Mouse (Mus musculus) embryo, embryonic 10.5 days (tissue): ENCODE data around the gene Pdia5.

ENCODE experiments used
- DNase-seq: peaks from one replicate; pipeline ENCODE4 v3.0.0-alpha.2; 2015; ENCODE audit warnings: low spot score

The Pdia5 gene

GRCm38 (mm10) chr16:35490231-35491070 is at the start of gene Pdia5:
Gene Pdia5 (minus strand): TSS chr16:35490873.
- DNase-seq, result peak; percentile 93

DNA sequence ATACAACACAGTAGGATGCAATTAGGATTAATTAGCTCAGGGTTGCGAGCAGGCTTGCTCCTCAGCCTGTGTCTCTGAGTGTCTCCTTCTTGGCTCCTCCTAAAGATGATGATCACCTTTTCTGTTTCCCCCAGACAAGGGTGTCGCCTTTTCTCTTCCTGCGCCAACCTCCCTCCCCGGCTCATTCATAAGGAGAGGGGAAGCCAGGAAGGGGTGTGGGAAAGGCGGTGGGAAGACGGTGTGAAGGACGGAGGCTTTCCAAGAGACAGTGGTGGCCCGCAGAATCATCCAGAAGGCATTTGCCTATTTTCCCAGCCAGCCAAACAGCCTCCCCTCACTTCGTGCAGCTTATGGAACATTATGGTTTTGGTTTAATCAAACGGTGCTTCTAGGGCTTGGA is 48.4 kb upstream of the Pdia5 start:
- DNase-seq, result no peak

- no peak for DNase-seq
These were observed 47.0 kb upstream of the Pdia5 start for GRCm38 (mm10) chr16:35537651-35538050.

GRCm38 (mm10) chr16:35534630-35535029 is 44.0 kb upstream of the Pdia5 start:
- no peak for DNase-seq

DNA sequence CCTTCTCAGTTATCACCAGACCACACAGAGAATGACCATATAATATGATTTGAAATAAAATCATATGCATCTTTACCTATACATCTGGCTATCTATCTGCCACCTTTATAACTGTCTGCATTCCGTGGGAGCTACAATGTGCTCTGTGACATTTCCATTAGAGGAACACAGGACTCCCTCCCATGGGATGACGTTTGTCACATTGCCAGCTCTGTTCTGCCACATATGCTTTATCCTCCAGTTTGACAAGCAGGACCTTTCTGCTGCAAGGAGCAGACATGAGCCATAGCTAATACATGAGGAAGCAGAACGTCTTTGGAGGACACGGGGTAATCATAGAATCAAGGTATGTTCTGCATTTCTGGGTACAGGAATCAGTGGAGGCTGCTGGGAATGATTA is 33.5 kb upstream of the Pdia5 start:
- DNase-seq, result no peak

DNA sequence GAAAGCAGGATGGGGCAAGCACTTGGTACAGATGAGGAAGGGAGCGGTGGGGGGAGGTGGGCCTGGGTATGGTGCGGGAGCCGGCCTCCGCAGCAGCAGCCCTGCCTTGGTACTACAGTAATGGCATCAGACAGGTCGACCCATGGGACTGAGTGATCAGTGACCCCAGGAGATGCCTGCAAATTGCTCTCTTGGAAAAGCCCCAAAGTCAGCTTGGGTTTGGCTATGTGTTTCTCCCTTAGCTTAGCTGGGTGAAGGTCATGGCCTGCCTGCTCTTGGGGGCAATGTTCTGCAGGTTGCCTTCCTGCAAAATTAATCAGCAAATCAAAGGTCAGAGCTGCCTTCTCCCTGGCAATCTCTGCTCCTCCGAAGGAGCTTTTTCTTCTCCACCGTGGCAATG is 28.6 kb upstream of the Pdia5 start:
- no peak for DNase-seq

DNA sequence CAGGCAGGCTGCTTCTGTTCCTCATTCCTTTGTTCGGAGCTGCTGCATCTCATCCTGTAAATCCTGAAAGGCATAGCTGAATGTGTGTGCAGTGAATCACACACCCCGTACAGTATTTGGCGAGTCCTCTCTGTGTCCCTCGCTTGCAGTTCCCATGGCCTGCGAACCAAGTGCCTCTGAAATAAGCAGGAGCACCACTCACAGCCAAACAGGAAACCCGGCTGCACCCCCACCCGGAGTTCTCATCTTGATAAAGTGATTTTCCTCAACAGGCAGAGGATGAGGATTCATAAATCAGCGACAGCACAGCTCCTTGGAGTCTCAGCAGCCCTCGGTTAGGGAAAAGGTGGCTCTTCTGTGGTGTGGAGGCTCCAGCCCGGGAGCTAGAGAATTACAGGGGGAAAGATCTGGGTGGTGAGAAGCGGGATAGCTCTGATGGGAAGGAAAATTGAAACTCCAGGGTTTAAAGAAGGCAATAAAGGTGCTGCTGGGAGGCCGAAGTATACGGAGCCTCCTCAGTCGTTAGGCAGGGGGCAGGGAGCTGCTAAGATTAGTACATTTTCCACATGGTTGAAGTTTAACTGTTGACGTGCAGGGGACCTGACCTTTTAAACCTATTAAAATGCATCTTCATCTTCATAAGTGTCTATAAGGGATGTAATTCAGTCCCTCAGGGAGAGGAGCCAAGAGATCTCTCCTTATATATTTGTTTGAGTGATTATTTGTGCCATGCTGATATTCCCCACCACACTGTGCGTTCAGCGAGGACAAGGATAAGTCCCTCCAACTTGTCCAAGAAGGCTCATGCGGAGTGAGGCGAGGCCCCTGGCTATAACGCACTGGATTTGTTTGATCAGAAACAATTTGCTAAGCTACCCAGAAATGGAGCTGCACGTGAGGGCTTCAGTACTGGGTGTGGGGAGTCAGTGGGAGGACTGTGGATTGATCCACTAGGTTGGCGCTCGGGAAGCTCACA is 27.6 kb upstream of the Pdia5 start:
- DNase-seq, result peak; percentile 51

DNA sequence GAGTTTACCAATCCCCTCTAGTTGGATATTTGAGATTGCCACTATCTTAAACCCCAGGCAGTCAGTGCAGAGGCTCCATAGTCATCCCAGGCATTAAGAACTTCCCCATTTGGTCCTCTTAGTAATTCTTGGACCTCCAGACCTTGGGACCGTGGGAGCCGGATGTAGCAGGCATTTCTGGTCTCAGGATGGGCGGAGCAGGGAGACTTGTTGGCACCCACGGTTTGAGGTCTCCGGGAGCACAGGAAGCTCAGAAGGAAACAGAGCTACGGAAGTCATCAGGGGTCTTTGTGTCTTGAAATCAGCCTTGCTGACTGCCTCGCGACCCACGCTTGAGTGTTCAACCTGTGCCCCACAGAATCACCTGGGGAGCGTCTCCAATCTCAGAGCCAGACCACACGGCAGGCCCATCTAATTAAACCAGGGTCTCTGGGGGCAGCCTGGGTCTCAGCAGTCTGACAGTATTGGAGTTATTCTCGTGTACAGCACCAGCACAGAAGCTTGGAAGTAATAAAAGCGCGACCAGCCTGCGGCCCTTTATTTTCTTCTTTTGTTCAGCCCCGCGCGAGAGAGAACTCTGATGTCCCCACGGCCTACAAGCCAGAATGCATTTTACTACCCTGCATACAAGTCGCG is 25.4 kb upstream of the Pdia5 start:
- no peak for DNase-seq

GRCm38 (mm10) chr16:35509331-35510070 is 18.8 kb upstream of the Pdia5 start:
- no peak for DNase-seq

GRCm38 (mm10) chr16:35508581-35508980 is 17.9 kb upstream of the Pdia5 start:
- no peak for DNase-seq

DNA sequence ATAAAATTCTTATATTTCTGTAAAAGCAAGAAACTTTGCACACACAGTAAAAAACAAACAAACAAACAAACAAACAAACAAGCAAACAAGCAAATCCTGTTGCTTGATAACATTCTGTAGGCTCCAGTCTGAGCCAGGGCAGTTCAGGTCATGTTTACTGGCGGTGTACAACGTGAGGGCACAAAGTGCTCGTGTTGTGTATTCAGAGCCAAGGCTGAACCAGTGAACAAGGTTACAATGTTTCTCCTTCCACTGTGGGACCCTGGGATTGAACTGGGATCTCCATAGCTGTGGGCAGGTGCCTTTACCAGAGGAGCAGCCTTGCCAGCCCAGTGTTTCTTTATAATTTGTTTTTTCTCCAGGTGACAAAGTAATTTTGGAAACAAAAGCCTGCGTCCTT is 15.1 kb upstream of the Pdia5 start:
- no peak for DNase-seq

DNA sequence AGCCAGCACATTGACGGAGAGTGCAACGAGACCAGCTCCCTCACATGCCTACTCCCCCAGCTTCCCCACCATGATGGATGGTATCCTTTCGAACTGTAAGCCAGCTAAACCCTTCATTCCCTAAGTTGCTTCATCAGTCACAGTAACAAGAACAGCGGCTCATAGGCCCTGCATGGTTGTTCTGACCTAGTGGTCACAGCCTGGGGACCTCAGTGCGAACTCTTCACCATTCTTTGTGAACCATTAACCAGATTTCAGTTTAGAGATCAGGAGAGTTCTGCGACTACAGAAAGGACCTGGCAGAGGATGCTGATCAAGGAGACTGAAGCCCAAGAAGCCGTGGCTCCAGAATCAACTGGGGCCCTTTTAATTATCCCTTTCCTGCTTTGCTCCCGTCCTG is 13.6 kb upstream of the Pdia5 start:
- no peak for DNase-seq

DNA sequence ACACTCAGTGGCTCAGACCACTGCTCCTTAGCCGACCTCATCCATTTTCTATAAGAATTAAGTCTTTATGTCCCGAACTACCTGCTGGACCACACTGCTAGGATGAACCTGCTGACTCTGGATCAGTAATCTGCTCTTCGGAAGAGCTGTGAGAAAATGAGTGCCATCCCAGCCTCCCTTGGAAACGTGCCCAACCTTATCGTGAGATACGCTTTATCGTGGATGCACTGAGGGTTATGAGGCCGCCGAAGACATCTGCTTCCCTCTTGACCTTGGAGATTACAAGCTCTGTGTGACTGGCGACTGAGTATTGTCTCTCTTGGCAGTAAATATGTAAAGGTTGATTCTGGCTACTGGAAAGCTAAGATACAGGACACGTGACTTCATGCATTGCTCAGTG is 11.8 kb upstream of the Pdia5 start:
- DNase-seq, result no peak

DNA sequence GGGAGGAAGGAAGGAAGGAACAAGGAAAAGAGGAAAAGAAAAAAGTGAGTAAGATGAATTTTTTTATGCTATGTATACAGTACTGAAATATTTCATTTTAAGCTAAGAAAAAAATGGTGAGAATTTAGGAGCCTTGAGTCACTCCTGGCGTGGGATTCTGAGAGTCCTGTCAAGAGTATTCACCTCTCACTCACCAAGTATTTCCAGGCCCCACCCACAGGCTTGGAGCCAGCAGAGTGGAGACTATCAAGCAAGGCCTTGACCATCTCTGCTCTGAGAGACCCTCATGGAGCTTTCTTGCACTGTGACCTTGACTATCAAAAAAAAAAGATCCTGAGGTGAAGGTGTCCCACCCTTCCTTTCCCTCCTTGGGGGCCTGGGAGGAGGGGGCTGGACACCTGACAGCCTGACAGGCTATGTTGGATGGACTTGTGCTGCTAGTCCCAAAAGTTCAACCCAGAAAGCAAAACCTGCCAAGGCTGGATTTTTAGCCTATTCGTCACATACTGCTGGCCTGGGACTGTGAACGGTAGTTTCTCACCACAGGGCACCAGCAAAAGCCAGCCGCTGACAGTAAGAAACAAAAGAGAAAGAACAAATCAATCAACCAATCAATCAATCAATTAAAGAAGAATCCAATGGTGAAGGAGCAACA is 10.6 kb upstream of the Pdia5 start:
- DNase-seq, result no peak

GRCm38 (mm10) chr16:35500342-35500741 is 9.7 kb upstream of the Pdia5 start:
- no peak for DNase-seq

- no peak for DNase-seq
These were observed 880 bp downstream of the Pdia5 start for GRCm38 (mm10) chr16:35489793-35490192.

- DNase-seq, result no peak
These were observed 1.5 kb downstream of the Pdia5 start for GRCm38 (mm10) chr16:35489066-35489718.

GRCm38 (mm10) chr16:35487776-35488175 is 2.9 kb downstream of the Pdia5 start:
- DNase-seq, result no peak

- peak; percentile 87 for DNase-seq
These were observed 3.6 kb downstream of the Pdia5 start for GRCm38 (mm10) chr16:35487056-35487455.

GRCm38 (mm10) chr16:35485711-35486110 is 5.0 kb downstream of the Pdia5 start:
- DNase-seq, result no peak
